Mouse (Mus musculus) frontal cortex, postnatal 14 days (tissue): ENCODE measurements around the gene Rapgefl1.

Source experiments
- DNase-seq, 2 experiments: peaks; one replicate each; pipeline ENCODE4 v3.0.0; 2022; ENCODE audit warnings: low spot score in 2 of 2

Rapgefl1 gene

DNA sequence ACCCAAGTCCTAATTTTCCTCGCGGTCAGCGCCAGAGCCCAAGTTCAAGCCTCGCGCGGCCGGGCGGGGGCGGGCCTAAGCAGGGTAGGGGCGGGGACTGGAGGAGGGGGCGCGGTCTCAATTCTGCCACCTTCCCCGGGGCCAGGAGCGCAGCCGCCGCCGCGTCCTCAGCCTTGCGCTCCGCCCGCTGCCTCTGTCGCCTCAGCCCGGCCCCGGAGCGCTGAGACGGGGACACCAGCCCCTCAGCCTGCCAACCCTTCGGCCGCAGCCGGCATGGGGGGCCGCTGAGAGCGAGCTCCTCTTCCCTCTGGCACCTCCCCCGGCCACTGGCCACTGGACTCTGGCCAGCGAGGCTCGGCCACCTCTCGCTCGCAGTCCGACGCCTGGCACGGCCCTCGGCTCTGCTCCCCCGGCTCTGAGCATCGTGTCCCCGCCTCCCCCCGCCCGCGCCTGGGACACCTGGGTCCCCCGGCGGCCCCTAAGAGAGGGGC lies at the start of gene Rapgefl1:
Rapgefl1 (plus strand) TSS at position 135 of the 491 bp plus-strand sequence.
- peak in 1 of 2 experiments; percentile 73 for DNase-seq

DNA sequence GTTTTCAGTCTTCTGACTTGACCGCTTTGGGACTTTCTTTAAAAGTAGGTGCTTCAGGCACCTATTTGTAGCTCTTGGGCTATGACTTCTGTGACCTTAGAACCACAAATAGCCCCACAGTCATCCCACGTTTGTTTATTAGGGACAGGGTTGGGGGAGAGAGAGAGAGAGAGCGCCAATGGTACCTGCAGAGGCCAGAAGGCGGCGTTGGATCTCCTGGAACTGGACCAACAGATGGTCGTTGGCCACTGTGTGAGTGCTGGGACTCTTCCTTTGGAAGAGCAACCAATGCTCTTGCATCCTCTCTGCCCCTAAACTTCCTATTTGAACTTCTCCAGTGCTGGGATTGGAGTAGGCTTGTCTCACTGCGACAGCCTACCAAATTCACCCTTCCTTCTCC lies 49.4 kb upstream of the Rapgefl1 start:
- no peak for DNase-seq

DNA sequence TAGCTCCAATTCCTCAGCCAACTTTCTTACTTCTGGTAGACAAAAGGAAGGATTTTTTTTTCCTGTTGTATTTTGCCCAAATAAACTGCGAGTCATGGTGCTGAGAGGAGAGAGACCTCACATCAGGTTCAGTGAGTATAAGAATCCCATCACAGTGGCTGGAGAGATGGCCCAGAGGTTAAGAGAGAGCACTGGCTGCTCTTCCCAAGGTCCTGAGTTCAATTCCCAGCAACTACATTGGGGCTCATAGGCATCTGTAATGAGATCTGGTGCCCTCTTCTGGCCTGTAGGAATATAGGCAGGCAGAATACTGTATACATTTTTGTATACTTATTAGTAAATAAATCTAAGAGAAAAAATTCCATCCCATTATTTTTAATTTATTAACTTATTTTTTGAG lies 48.9 kb upstream of the Rapgefl1 start:
- DNase-seq, result no peak

GRCm38 (mm10) chr11:98788139-98788538 lies 48.4 kb upstream of the Rapgefl1 start:
- no peak for DNase-seq

- peak; percentile 81 to 83 for DNase-seq
Observed at GRCm38 (mm10) chr11:98788550-98789218, 47.9 kb upstream of the Rapgefl1 start.

DNA sequence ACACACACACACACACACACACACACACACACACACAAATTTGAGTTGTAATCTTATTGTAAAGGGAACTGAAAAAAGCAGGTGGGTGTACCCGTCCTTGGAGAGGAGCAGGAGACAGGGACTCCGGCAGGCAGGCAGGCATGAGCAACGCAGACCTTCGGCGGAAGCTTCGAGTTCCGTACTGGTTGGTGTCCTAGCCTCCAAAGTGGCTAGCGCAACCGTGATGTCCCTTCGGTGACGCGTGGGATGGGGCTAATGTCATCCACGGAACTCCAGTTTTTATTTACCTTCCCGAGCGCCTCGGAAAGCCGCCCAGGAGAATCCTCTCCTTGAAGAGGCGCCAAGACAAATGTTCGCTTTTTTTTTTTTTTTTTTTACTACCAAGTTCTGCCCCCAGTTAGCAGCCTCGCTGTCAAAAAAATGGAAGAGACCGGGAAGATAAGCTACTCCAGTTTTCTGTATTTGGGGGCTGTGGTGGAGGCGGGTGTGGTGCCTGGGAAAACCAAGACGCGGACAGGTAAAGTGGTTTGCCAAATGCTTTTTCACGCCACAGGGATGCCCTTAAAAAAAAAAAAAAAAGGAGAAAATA lies 47.3 kb upstream of the Rapgefl1 start:
- no peak for DNase-seq

DNA sequence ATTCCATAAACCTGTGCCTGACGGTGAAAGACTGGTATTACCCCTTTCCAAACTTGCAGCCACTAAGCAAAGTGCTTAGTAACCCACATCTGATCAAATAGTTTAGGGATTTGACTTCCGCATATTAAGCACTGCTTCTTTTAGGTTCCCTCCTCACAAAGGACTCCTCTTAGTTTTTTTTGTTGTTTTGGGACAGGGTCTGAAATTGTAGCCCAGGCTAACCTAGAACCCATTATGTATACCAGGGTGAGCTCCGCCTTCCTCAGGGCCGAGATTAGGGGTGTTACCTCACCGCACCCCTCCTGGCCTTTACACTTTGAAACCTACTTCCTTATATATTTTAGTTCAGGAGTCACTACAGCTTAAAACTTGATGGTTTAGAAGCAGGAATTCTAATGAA lies 46.8 kb upstream of the Rapgefl1 start:
- DNase-seq, result no peak

GRCm38 (mm10) chr11:98790631-98791205 lies 45.9 kb upstream of the Rapgefl1 start:
- DNase-seq, result no peak

DNA sequence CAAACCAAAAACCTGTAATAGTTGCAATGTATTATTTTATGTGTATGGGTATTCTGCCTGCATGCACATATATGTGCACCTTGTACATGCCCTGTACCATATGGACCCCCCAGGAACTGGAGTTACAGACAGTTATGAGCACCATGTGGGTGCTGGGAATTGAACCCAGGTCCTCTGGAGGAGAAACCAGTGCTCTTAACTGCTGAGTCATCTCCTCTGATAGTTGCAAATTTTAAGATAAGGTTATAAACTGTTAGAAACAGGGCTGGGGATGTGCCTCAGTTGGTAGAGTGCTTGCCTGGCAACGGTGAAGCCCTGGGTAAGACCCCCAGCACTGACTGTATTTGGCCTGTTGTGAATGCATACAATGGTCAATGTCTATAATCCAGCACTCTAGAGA lies 45.1 kb upstream of the Rapgefl1 start:
- no peak for DNase-seq

DNA sequence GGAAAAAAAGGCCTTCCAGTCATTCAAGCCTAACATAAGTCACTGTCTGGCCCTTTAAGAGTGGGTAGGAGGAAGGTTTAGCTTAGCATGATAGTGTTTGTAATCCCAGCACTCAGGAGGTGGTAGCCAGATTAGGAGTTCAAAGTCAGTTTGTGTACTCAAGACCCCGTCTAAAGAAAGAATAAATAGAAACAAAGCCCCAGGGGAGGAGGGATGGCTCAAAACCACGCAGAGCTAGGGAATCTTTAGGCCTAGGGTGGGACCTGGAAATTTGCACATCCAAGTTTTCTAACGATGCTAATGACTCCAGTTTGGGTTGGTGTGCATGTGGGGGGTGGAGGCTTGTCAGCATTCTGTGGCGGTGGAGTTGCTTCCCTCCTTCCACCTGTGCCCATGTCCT lies 44.5 kb upstream of the Rapgefl1 start:
- no peak for DNase-seq

GRCm38 (mm10) chr11:98794469-98795014 lies 42.0 kb upstream of the Rapgefl1 start:
- peak; percentile 66 to 71 for DNase-seq

DNA sequence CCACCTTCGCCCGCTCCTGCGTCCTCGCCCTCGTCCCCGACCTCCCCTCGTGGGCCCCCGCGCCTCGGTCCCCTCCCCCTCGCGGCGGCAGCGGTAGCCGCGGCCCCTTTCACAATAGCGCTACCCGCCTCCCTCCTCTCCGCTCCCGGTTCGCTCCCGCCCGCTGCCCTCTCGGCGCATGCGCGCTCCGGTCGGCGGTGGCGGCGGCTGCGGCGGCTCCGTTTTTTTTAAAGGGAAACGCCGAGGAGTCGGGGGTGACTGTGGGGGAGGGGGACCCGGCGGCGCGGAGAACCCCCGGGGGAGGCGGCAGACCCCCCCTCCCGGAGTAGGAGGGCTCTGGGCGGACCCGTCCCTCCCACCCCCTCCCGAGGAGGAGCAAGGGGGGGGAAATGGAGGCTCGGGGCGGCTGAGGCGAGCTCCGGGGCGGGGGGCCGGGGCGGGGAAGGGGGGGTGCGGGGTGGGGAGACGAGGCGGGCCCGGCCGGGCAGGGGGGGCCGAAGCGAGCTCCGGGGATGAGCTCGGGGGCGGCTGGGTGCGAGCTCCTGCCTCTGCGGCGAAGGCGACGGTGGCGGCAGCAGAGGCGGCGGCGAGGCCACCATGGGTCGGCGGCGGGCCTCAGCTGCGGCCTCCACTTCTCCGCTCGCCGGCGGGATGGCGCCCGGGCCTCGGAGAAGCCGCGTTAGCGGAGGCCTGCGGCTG lies 41.4 kb upstream of the Rapgefl1 start, which contains the start of gene Msl1:
Msl1 (plus strand) TSS at position 502 of the 699 bp plus-strand sequence.
- DNase-seq, result peak; percentile 79 to 80

- no peak for DNase-seq
Observed at GRCm38 (mm10) chr11:98795714-98796514, 40.7 kb upstream of the Rapgefl1 start.

GRCm38 (mm10) chr11:98796515-98797216 lies 39.9 kb upstream of the Rapgefl1 start:
- peak; percentile 64 to 73 for DNase-seq

GRCm38 (mm10) chr11:98797306-98797705 lies 39.3 kb upstream of the Rapgefl1 start:
- no peak for DNase-seq

- DNase-seq, result no peak
Observed at GRCm38 (mm10) chr11:98797909-98798308, 38.7 kb upstream of the Rapgefl1 start.

DNA sequence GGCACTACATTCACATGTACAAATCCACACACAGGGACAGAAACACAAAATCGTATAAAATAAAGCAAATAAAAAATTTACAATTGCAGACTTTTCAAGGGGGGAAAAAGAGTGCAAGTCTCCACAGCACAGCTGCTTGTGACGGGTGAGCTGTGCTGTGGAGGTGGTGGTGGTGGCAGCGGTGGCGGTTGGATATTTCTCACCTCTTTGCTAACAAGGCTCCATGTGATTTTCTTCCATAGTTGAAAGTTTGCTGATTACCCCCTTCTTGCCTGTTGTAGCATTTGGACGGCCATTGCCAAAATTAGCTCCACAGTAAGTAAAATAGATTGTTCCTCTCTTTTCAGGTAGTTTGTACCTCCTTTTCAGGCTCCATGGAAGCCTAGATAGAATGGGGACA lies 32.0 kb upstream of the Rapgefl1 start, which contains the start of gene Casc3:
Casc3 (plus strand) TSS at position 301 of the 400 bp plus-strand sequence.
- DNase-seq, result no peak

- DNase-seq, result no peak
Observed at GRCm38 (mm10) chr11:98808417-98808816, 28.2 kb upstream of the Rapgefl1 start.

- DNase-seq, result peak; percentile 97
Observed at GRCm38 (mm10) chr11:98809457-98810290, 26.9 kb upstream of the Rapgefl1 start.

DNA sequence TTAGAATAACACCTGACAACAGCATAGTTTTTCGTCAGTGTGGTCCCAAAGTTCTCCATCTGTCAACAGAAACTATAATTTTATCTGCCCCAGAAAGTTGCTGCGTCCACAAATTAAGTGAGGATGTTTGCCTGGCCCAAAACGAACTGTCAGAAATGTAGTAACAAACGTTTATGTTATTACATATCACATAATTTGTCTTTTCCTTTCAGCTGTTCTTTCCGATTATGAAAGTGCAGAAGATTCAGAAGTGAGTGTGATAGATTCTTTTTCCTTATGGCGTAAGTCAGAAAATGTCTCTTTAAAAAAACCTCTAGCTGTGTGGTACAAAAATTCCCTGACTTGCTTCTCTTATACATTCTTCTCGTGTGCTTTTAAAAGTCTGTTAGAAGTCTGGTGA lies 25.9 kb upstream of the Rapgefl1 start:
- no peak for DNase-seq
